ENCODE assay signal across 10 mouse cellular contexts in genomic region chr9:118589249-118589648, GRCm38 (mm10). TPM values are rescaled to one million over a fixed set of nuclear protein-coding genes. Genes with fewer than 3 reads are reported as not detected.
DNase-seq lines count a peak whose midpoint lies in the region; ATAC-seq and TF ChIP-seq lines count a peak whose summit lies in the region.
"Had no signal": no experiment of that assay in that cellular context is flagged by ENCODE, and none has a peak within 500 bp of the region (broad histone marks: within the 10 kb centered on the region; RNA-seq: fewer than 3 reads in every experiment).

No protein-coding gene starts in this region.

- 18% methylated on average over 3 of the region's 3 CpGs for WGBS in liver, embryonic 14.5 days (ENCODE audit: insufficient replicate concordance)
- 30% methylated on average over 3 of the region's 3 CpGs for WGBS in limb, embryonic 14.5 days
- WGBS in thymus, adult 2 months: 41% methylated on average over 3 of the region's 3 CpGs

- no peak overlapping the region for H3K9ac ChIP-seq in liver, embryonic 14.5 days (replicated peaks)
- H3K9ac ChIP-seq in limb, embryonic 14.5 days (ENCODE audit: low read depth, low read length, severe bottlenecking): no peak overlapping the region

- no peaks in the 10 kb centered on the region for H3K27me3 ChIP-seq in liver, embryonic 14.5 days (ENCODE audit: control insufficient read depth, insufficient read depth, low read length)
- no peaks in the 10 kb centered on the region for H3K27me3 ChIP-seq in limb, embryonic 14.5 days (ENCODE audit: control insufficient read depth, insufficient read depth, low read length)
- no peaks in the 10 kb centered on the region for H3K27me3 ChIP-seq in thymus, adult 2 months (ENCODE audit: control insufficient read depth, insufficient read depth, low read length)

- H3K4me3 ChIP-seq in liver, embryonic 14.5 days (ENCODE audit: insufficient read depth in 1 of 2, low read depth in 2 of 2, low read length in 2 of 2): no peak overlapping the region
- H3K4me3 ChIP-seq in limb, embryonic 14.5 days (replicated peaks; ENCODE audit: low read length): no peak overlapping the region
- H3K4me3 ChIP-seq in thymus, adult 2 months (ENCODE audit: control insufficient read depth, insufficient read depth, low read length): no peak overlapping the region

- no peaks in the 10 kb centered on the region for H3K9me3 ChIP-seq in liver, embryonic 14.5 days (ENCODE audit: control insufficient read depth, low read length)
- no peaks in the 10 kb centered on the region for H3K9me3 ChIP-seq in limb, embryonic 14.5 days (ENCODE audit: control insufficient read depth, low read length)

- no peak overlapping the region for H3K27ac ChIP-seq in liver, embryonic 14.5 days
- H3K27ac ChIP-seq in limb, embryonic 14.5 days (replicated peaks; ENCODE audit: low read depth, low read length): no peak overlapping the region
- H3K27ac ChIP-seq in thymus, adult 2 months (ENCODE audit: control insufficient read depth, insufficient read depth, low read length): no peak overlapping the region

- no peak for TF ChIP-seq POLR2A in limb, embryonic 14.5 days (IDR thresholded peaks at IDR 0.05; ENCODE audit: borderline replicate concordance, extremely low read depth, insufficient read depth, insufficient read length)
- TF ChIP-seq POLR2A in thymus, adult 2 months (IDR thresholded peaks at IDR 0.05; ENCODE audit: control insufficient read depth, extremely low read depth, insufficient read depth, low read length, poor library complexity): no peak

- no peak for DNase-seq in frontal cortex, postnatal 14 days (ENCODE audit: low spot score in 2 of 2)
- DNase-seq in liver, embryonic 14.5 days (ENCODE audit: low read depth in 3 of 3, low spot score in 3 of 3): no peak
- DNase-seq in liver: no peak
- peak; percentile 62 for DNase-seq in NIH3T3 (ENCODE audit: low read depth)
- DNase-seq in limb, embryonic 14.5 days (ENCODE audit: low spot score): peak; percentile 37
- DNase-seq in thymus, adult 2 months: no peak
- DNase-seq in thymus, postnatal 10 days (ENCODE audit: low spot score in 2 of 2): no peak
- DNase-seq: cerebellum, adult 9-10 months; gastrocnemius, postnatal 14 days had no signal

- ATAC-seq in frontal cortex, adult (ENCODE audit: low TSS enrichment): peak; percentile 43; the same call in 1 of the 2 replicates
- ATAC-seq in liver, embryonic 14.5 days (ENCODE audit: insufficient read depth): no peak
- ATAC-seq in limb, embryonic 14.5 days (ENCODE audit: low FRiP score, low read depth): no peak

- H3K36me3 ChIP-seq in liver, embryonic 14.5 days (replicated peaks; ENCODE audit: control insufficient read depth, insufficient read depth, low read depth): no peaks in the 10 kb centered on the region
- H3K36me3 ChIP-seq in limb, embryonic 14.5 days (ENCODE audit: control insufficient read depth, insufficient read depth, low read length): no peaks in the 10 kb centered on the region; the same call in 1 of the 2 replicates
- H3K36me3 ChIP-seq in thymus, adult 2 months (ENCODE audit: control insufficient read depth, insufficient read depth, low read length): no peaks in the 10 kb centered on the region

- H3K4me2 ChIP-seq in liver, embryonic 14.5 days (ENCODE audit: low read depth): no peak overlapping the region
- H3K4me2 ChIP-seq in limb, embryonic 14.5 days (replicated peaks; ENCODE audit: low read depth, low read length, severe bottlenecking): no peak overlapping the region

- peaks cover 0 to 12% of the 10 kb centered on the region in 2 experiments; a peak in 1 of 4 replicates for H3K4me1 ChIP-seq in liver, embryonic 14.5 days (replicated peaks; ENCODE audit: control insufficient read depth in 2 of 2, insufficient read depth in 2 of 2, low read length in 1 of 2)
- H3K4me1 ChIP-seq in limb, embryonic 14.5 days (ENCODE audit: control insufficient read depth, insufficient read depth, low read length): peaks cover 30% of the 10 kb centered on the region
- peaks cover 10% of the 10 kb centered on the region for H3K4me1 ChIP-seq in thymus, adult 2 months (replicated peaks; ENCODE audit: control insufficient read depth, insufficient read depth, low read length)

- TF ChIP-seq CTCF in liver, embryonic 14.5 days (IDR thresholded peaks at IDR 0.05; ENCODE audit: low read depth): peak; percentile 55
- no peak for TF ChIP-seq CTCF in thymus, adult 2 months (IDR thresholded peaks at IDR 0.05; ENCODE audit: borderline replicate concordance, control insufficient read depth, extremely low read depth, insufficient read depth, low read length, poor library complexity)

- no peak for TF ChIP-seq EP300 in liver, embryonic 14.5 days (IDR thresholded peaks at IDR 0.05; ENCODE audit: low read depth)

RNA-seq across cellular contexts. Expression of gene Itga9, which starts 17.2 kb away (rescaled TPM):
- polyA plus RNA-seq in liver, embryonic 14.5 days (2012; rRNA removed): 2.8 and 3.3 TPM in 2 replicates
- 1.4 and 2.2 TPM in 2 replicates for polyA plus RNA-seq in liver, embryonic 14.5 days (2014; fragmentation: Nextera tagmentation; extraction: Ambion mirVana)
- 19.7 and 19.8 TPM in 2 replicates for polyA plus RNA-seq in limb, embryonic 14.5 days (2012; rRNA removed)
- polyA plus RNA-seq in limb, embryonic 14.5 days (2014; fragmentation: Nextera tagmentation; extraction: Ambion mirVana): 10.0 and 13.2 TPM in 2 replicates
- polyA plus RNA-seq in thymus, adult 2 months (2012; rRNA removed): 7.2 and 9.0 TPM in 2 replicates

Comparison
In these comparisons a context has a peak if more than half of its experiments do, and no peak if none do; other contexts are left out.
1. DNase-seq: peak in NIH3T3 (single experiment) and limb, embryonic 14.5 days (single experiment); none in frontal cortex, postnatal 14 days (0 of 2), liver, embryonic 14.5 days (0 of 3), liver (single experiment), thymus, adult 2 months (single experiment) and thymus, postnatal 10 days (0 of 2).